Mouse (Mus musculus): Measurements from ENCODE around the gene Med6.
"Not testable (repeated sequence)": the region's sequence is repeated elsewhere in the genome, so short reads cannot be mapped to it uniquely, and the experiment has no call there.

Med6 gene

DNA sequence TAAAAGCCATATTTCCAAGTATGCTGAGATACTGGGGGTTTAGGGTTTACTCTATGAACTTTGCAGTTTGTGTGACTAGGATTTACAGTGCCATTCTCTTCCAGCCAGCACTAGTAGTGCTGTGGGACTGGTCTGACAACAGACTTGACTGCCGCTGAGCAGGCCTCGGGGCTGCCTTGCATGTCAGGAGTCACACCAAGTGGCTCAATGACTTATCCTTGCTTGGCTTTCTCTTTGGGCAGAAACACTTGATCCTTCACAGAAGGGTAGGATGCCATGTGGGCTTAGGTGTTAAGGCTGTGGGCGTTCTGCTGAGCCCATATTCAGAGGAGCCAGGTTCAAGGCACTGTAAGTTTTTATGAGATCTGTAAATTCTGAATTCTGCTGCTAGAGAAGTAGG is 45.5 kb downstream of the Med6 start:
- DNase-seq (ENCODE audit: low spot score in 2 of 2): no peak

GRCm38 (mm10) chr12:81547163-81547562 is 47.6 kb downstream of the Med6 start:
- no peak for DNase-seq (ENCODE audit: low spot score in 2 of 2)

DNA sequence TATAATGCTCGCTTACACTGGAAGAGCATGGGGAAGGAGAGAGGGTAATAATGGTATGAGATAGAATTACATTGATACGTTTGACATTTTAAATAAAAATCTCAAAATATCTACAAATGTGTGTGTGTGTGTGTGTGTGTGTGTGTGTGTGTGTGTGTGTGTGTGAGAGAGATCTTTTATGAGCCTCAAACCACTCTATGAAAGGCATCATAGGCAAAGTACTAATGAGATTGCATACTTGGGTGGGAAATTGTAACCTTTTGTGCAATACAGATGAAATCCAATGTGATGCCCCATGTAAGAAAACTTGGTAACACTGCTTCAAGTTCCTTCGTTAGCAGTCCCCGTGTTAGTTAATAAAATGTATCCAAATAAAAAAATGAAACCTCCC is 61.8 kb downstream of the Med6 start:
- no peak for DNase-seq (ENCODE audit: low spot score in 2 of 2)

GRCm38 (mm10) chr12:81532316-81533028 is 62.3 kb downstream of the Med6 start, which contains the start of the genes Gm20498 and Synj2bp:
Gene Gm20498 (minus strand): TSS chr12:81532905.
Gene Synj2bp (minus strand): TSS chr12:81532911.
- peak; percentile 76 to 77 for DNase-seq (ENCODE audit: low spot score in 2 of 2)

DNA sequence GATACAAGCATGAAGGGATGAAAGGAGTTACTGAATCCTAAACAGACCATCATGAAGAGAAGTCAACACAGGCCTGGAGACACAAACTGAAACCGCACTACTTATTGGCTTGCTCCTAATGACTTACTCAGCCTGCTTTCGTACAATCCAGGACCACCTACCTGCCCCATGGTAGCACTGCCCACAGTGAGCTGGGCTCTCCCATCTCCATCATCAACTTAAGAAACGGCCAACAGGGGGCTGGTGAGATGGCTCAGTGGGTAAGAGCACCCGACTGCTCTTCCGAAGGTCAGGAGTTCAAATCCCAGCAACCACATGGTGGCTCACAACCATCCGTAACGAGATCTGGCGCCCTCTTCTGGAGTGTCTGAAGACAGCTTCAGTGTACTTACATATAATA is 64.2 kb downstream of the Med6 start:
- DNase-seq (ENCODE audit: low spot score in 2 of 2): not testable (repeated sequence)

Data from natural killer cell, adult 2 months (primary cell).